Mouse (Mus musculus): Measurements from ENCODE around the gene Arl13a. TPM values are rescaled to one million over a fixed set of nuclear protein-coding genes. Genes with fewer than 3 reads are reported as not detected.
"Not testable (repeated sequence)": the region's sequence is repeated elsewhere in the genome, so short reads cannot be mapped to it uniquely, and the experiment has no call there.

Gene Arl13a
- polyA plus RNA-seq (2016; fragmentation: Nextera tagmentation; extraction: Ambion mirVana), result not detected in 2 replicates

GRCm38 (mm10) chrX:134187201-134187600 lies at the start of gene Arl13a:
Gene Arl13a (plus strand): TSS chrX:134187501.
- not testable (repeated sequence) for H3K36me3 ChIP-seq; H3K4me3 ChIP-seq; H3K27me3 ChIP-seq (ENCODE audit: insufficient read depth, poor library complexity, severe bottlenecking); H3K27ac ChIP-seq; H3K4me1 ChIP-seq (replicated peaks); DNase-seq (ENCODE audit: low spot score); H3K9me3 ChIP-seq
- 91% methylated on average over 9 of the region's 9 CpGs for WGBS

GRCm38 (mm10) chrX:134140024-134140423 lies 47.3 kb upstream of the Arl13a start:
- H3K27me3 ChIP-seq (ENCODE audit: insufficient read depth, poor library complexity, severe bottlenecking), result peaks cover 20% of the 10 kb centered on the region
- no peak overlapping the region for H3K4me3 ChIP-seq
- no peaks in the 10 kb centered on the region for H3K4me1 ChIP-seq (replicated peaks)
- no peaks in the 10 kb centered on the region for H3K36me3 ChIP-seq
- no peak for DNase-seq (ENCODE audit: low spot score)
- H3K9me3 ChIP-seq, result no peaks in the 10 kb centered on the region
- 83% methylated on average over 6 of the region's 6 CpGs for WGBS
- H3K27ac ChIP-seq, result no peak overlapping the region

- no peaks in the 10 kb centered on the region for H3K9me3 ChIP-seq
- H3K4me3 ChIP-seq, result no peak overlapping the region
- WGBS, result 85% methylated on average over 1 of the region's 1 CpGs
- no peak overlapping the region for H3K27ac ChIP-seq
- peaks cover 11% of the 10 kb centered on the region for H3K27me3 ChIP-seq (ENCODE audit: insufficient read depth, poor library complexity, severe bottlenecking)
- DNase-seq (ENCODE audit: low spot score), result no peak
- H3K36me3 ChIP-seq, result no peaks in the 10 kb centered on the region
- H3K4me1 ChIP-seq (replicated peaks), result no peaks in the 10 kb centered on the region
Measured at GRCm38 (mm10) chrX:134141551-134141950, 45.8 kb upstream of the Arl13a start.

- Histone ChIP-seq H3K4me1 (replicated peaks) (no peaks in the 10 kb centered on the region), H3K9me3 (no peaks in the 10 kb centered on the region), H3K27ac (no peak overlapping the region), H3K36me3 (no peaks in the 10 kb centered on the region), H3K27me3 (ENCODE audit: insufficient read depth, poor library complexity, severe bottlenecking) (peaks cover 8% of the 10 kb centered on the region; the same call in 1 of the 2 replicates), H3K4me3 (no peak overlapping the region)
- 81% methylated on average over 4 of the region's 4 CpGs for WGBS
- DNase-seq (ENCODE audit: low spot score), result no peak
Measured at GRCm38 (mm10) chrX:134141986-134142385, 45.3 kb upstream of the Arl13a start.

GRCm38 (mm10) chrX:134158151-134158550 lies 29.1 kb upstream of the Arl13a start:
- H3K4me3 ChIP-seq, result no peak overlapping the region
- DNase-seq (ENCODE audit: low spot score), result no peak
- 42% methylated on average over 7 of the region's 7 CpGs for WGBS
- H3K9me3 ChIP-seq, result no peaks in the 10 kb centered on the region
- H3K4me1 ChIP-seq (replicated peaks), result peaks cover 7% of the 10 kb centered on the region; the same call in 1 of the 2 replicates
- H3K27me3 ChIP-seq (ENCODE audit: insufficient read depth, poor library complexity, severe bottlenecking), result peaks cover 22% of the 10 kb centered on the region
- no peak overlapping the region for H3K27ac ChIP-seq
- no peaks in the 10 kb centered on the region for H3K36me3 ChIP-seq

- H3K4me1 ChIP-seq (replicated peaks), result peaks cover 7% of the 10 kb centered on the region; the same call in 1 of the 2 replicates
- H3K9me3 ChIP-seq, result peaks cover 3% of the 10 kb centered on the region; the same call in 1 of the 2 replicates
- H3K4me3 ChIP-seq, result no peak overlapping the region
- DNase-seq (ENCODE audit: low spot score), result no peak
- no peaks in the 10 kb centered on the region for H3K36me3 ChIP-seq
- H3K27ac ChIP-seq, result no peak overlapping the region
- 84% methylated on average over 2 of the region's 2 CpGs for WGBS
- peaks cover 24% of the 10 kb centered on the region for H3K27me3 ChIP-seq (ENCODE audit: insufficient read depth, poor library complexity, severe bottlenecking)
Measured at GRCm38 (mm10) chrX:134160442-134160841, 26.9 kb upstream of the Arl13a start.

GRCm38 (mm10) chrX:134162043-134162720 lies 25.1 kb upstream of the Arl13a start, which contains the start of gene Xkrx:
Gene Xkrx (minus strand): TSS chrX:134162076.
- H3K4me3 ChIP-seq, result peak within 1 kb of the TSS; percentile 40
- WGBS, result 39% methylated on average over 16 of the region's 16 CpGs
- DNase-seq (ENCODE audit: low spot score), result peak; percentile 2
- H3K4me1 ChIP-seq (replicated peaks), result peaks cover 7% of the 10 kb centered on the region; the same call in 1 of the 2 replicates
- H3K27me3 ChIP-seq (ENCODE audit: insufficient read depth, poor library complexity, severe bottlenecking), result peaks cover 24% of the 10 kb centered on the region
- no peak within 1 kb of the TSS for H3K27ac ChIP-seq
- peaks cover 3% of the 10 kb centered on the region; the same call in 1 of the 2 replicates for H3K9me3 ChIP-seq
- no peaks in the 10 kb centered on the region for H3K36me3 ChIP-seq

- no peak for DNase-seq (ENCODE audit: low spot score)
- H3K27me3 ChIP-seq (ENCODE audit: insufficient read depth, poor library complexity, severe bottlenecking), result peaks cover 24% of the 10 kb centered on the region
- H3K4me3 ChIP-seq, result peak overlapping the region; percentile 40
- WGBS, result 23% methylated on average over 11 of the region's 11 CpGs
- no peak overlapping the region for H3K27ac ChIP-seq
- peaks cover 7% of the 10 kb centered on the region; the same call in 1 of the 2 replicates for H3K4me1 ChIP-seq (replicated peaks)
- peaks cover 3% of the 10 kb centered on the region; the same call in 1 of the 2 replicates for H3K9me3 ChIP-seq
- no peaks in the 10 kb centered on the region for H3K36me3 ChIP-seq
Measured at GRCm38 (mm10) chrX:134162826-134163225, 24.5 kb upstream of the Arl13a start.

- peaks cover 7% of the 10 kb centered on the region; the same call in 1 of the 2 replicates for H3K4me1 ChIP-seq (replicated peaks)
- peaks cover 3% of the 10 kb centered on the region; the same call in 1 of the 2 replicates for H3K9me3 ChIP-seq
- WGBS, result 51% methylated on average over 4 of the region's 4 CpGs
- H3K36me3 ChIP-seq, result no peaks in the 10 kb centered on the region
- H3K4me3 ChIP-seq, result no peak overlapping the region
- H3K27ac ChIP-seq, result no peak overlapping the region
- H3K27me3 ChIP-seq (ENCODE audit: insufficient read depth, poor library complexity, severe bottlenecking), result peaks cover 20% of the 10 kb centered on the region
- no peak for DNase-seq (ENCODE audit: low spot score)
Measured at GRCm38 (mm10) chrX:134163484-134163883, 23.8 kb upstream of the Arl13a start.

GRCm38 (mm10) chrX:134170584-134170983 lies 16.7 kb upstream of the Arl13a start:
- H3K36me3 ChIP-seq, result no peaks in the 10 kb centered on the region
- no peak overlapping the region for H3K4me3 ChIP-seq
- H3K4me1 ChIP-seq (replicated peaks), result no peaks in the 10 kb centered on the region
- 91% methylated on average over 1 of the region's 1 CpGs for WGBS
- H3K27me3 ChIP-seq (ENCODE audit: insufficient read depth, poor library complexity, severe bottlenecking), result 0 out of 2 replicates have a peak, but pooled peaks cover 4% of the 10 kb centered on the region
- no peak overlapping the region for H3K27ac ChIP-seq
- no peaks in the 10 kb centered on the region for H3K9me3 ChIP-seq
- DNase-seq (ENCODE audit: low spot score), result no peak

- Histone ChIP-seq H3K9me3 (no peaks in the 10 kb centered on the region), H3K4me1 (replicated peaks) (no peaks in the 10 kb centered on the region), H3K27ac (no peak overlapping the region), H3K4me3 (no peak overlapping the region), H3K27me3 (ENCODE audit: insufficient read depth, poor library complexity, severe bottlenecking) (0 out of 2 replicates have a peak, but pooled peaks cover 4% of the 10 kb centered on the region), H3K36me3 (no peaks in the 10 kb centered on the region)
- DNase-seq (ENCODE audit: low spot score), result no peak
- WGBS, result 92% methylated on average over 1 of the region's 1 CpGs
Measured at GRCm38 (mm10) chrX:134174699-134175098, 12.6 kb upstream of the Arl13a start.

- WGBS, result 84% methylated on average over 2 of the region's 2 CpGs
- H3K36me3 ChIP-seq, result no peaks in the 10 kb centered on the region
- no peak overlapping the region for H3K4me3 ChIP-seq
- H3K27ac ChIP-seq, result no peak overlapping the region
- H3K27me3 ChIP-seq (ENCODE audit: insufficient read depth, poor library complexity, severe bottlenecking), result peaks cover 4% of the 10 kb centered on the region; the same call in 1 of the 2 replicates
- no peaks in the 10 kb centered on the region for H3K9me3 ChIP-seq
- no peaks in the 10 kb centered on the region for H3K4me1 ChIP-seq (replicated peaks)
- no peak for DNase-seq (ENCODE audit: low spot score)
Measured at GRCm38 (mm10) chrX:134208491-134208890, 21.2 kb downstream of the Arl13a start.

- H3K4me3 ChIP-seq, result no peak overlapping the region
- H3K27ac ChIP-seq, result no peak overlapping the region
- WGBS, result 79% methylated on average over 7 of the region's 7 CpGs
- no peaks in the 10 kb centered on the region for H3K4me1 ChIP-seq (replicated peaks)
- H3K36me3 ChIP-seq, result no peaks in the 10 kb centered on the region
- no peak for DNase-seq (ENCODE audit: low spot score)
- peaks cover 4% of the 10 kb centered on the region; the same call in 1 of the 2 replicates for H3K27me3 ChIP-seq (ENCODE audit: insufficient read depth, poor library complexity, severe bottlenecking)
- H3K9me3 ChIP-seq, result no peaks in the 10 kb centered on the region
Measured at GRCm38 (mm10) chrX:134211151-134211642, 23.9 kb downstream of the Arl13a start.

Data from hindbrain, embryonic 10.5 days (tissue).